Mouse (Mus musculus): Measurements from ENCODE around the gene Aff3. TPM values are rescaled to one million over a fixed set of nuclear protein-coding genes. Genes with fewer than 3 reads are reported as not detected.
A peak's percentile ranks its signal among the peaks of the same experiment; 100 is the strongest.

Gene Aff3
- polyA plus RNA-seq, 1 experiment from 2014 or later: 4.7 TPM

DNA sequence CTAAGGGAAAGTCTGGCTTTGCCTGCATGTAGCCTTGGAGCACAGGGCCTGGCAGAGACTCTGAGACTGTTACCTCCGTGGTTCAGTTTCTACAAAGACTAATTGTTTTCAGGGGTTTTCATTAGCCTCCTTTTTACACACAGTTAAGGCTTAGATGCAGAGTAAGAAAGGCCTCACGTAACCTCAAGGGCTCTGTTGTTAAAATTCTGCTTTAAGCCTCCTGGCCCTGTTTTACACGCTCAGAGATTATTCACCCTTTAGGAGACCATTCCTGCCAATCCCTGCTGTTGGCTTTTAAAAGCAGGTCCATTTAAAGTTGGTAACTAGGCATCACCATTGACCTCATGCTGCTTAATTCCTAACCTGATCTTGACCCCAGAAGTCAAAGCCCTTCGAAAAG lies 22.5 kb downstream of the Aff3 start:
- ATAC-seq (replicated peaks; ENCODE audit: low FRiP score): no peak
- H3K4me3 ChIP-seq (ENCODE audit: low read depth, low read length): no peak overlapping the region
- H3K4me2 ChIP-seq: no peak overlapping the region
- WGBS: 61% methylated on average over 4 of the region's 4 CpGs
- no peak overlapping the region for H3K9ac ChIP-seq (ENCODE audit: low read depth, low read length)
- H3K27me3 ChIP-seq (replicated peaks; ENCODE audit: control insufficient read depth, insufficient read depth, low read length): no peaks in the 10 kb centered on the region
- H3K9me3 ChIP-seq (ENCODE audit: control insufficient read depth, low read length): no peaks in the 10 kb centered on the region
- no peak overlapping the region for H3K27ac ChIP-seq (ENCODE audit: low read depth, low read length)
- DNase-seq (ENCODE audit: low spot score): no peak
- no peaks in the 10 kb centered on the region for H3K4me1 ChIP-seq (replicated peaks; ENCODE audit: control insufficient read depth, insufficient read depth, low read length)
- no peaks in the 10 kb centered on the region for H3K36me3 ChIP-seq (ENCODE audit: control insufficient read depth, insufficient read depth, low read length)

DNA sequence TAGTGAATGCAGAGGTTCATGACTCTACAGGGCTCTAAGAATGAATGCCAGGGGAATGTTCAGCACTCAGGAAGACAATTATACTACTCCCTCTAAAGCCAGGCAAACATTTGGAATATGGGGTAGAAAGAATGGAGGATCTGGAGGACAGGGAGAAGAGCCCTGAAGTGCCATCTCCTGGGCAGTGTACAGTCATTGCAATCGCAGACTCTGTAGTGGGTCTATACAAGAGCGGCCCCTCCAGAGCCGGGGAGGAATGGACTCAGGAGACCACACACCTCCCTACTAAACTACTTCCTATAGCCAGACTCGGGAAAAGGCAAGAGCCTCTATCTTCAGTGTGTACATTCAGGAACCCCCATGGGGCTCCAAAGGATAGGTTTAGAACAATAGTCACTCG lies 25.1 kb downstream of the Aff3 start:
- 69% methylated on average over 5 of the region's 5 CpGs for WGBS
- no peak overlapping the region for H3K27ac ChIP-seq (ENCODE audit: low read depth, low read length)
- H3K9me3 ChIP-seq (ENCODE audit: control insufficient read depth, low read length): no peaks in the 10 kb centered on the region
- H3K4me2 ChIP-seq: no peak overlapping the region
- no peak for DNase-seq (ENCODE audit: low spot score)
- no peak overlapping the region for H3K4me3 ChIP-seq (ENCODE audit: low read depth, low read length)
- no peak for ATAC-seq (replicated peaks; ENCODE audit: low FRiP score)
- H3K9ac ChIP-seq (ENCODE audit: low read depth, low read length): no peak overlapping the region
- no peaks in the 10 kb centered on the region for H3K27me3 ChIP-seq (replicated peaks; ENCODE audit: control insufficient read depth, insufficient read depth, low read length)
- H3K4me1 ChIP-seq (replicated peaks; ENCODE audit: control insufficient read depth, insufficient read depth, low read length): no peaks in the 10 kb centered on the region
- no peaks in the 10 kb centered on the region for H3K36me3 ChIP-seq (ENCODE audit: control insufficient read depth, insufficient read depth, low read length)

DNA sequence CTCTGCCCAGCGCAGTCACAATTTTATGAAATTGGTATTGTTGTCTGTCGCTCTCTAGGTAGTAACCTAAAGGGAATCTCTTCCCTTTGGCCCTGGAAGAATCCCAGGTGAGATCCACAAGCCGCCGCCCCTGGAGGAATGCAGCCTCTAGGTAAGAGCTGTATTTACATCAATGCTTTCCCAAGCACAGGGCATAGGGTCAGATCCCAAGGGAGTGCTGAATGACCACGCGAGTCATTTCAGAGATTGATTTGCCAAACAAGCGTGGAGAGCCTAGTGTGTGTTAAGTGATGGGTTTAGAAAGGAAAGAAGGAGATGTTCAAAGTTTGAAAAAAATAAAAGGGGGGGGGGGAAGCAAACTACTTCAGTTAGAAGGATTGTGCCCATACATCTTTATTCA lies 29.2 kb downstream of the Aff3 start:
- H3K27me3 ChIP-seq (replicated peaks; ENCODE audit: control insufficient read depth, insufficient read depth, low read length): peaks cover 11% of the 10 kb centered on the region
- WGBS: 68% methylated on average over 7 of the region's 7 CpGs
- H3K4me1 ChIP-seq (replicated peaks; ENCODE audit: control insufficient read depth, insufficient read depth, low read length): no peaks in the 10 kb centered on the region
- no peaks in the 10 kb centered on the region for H3K9me3 ChIP-seq (ENCODE audit: control insufficient read depth, low read length)
- H3K36me3 ChIP-seq (ENCODE audit: control insufficient read depth, insufficient read depth, low read length): no peaks in the 10 kb centered on the region
- DNase-seq (ENCODE audit: low spot score) (no peak), ATAC-seq (replicated peaks; ENCODE audit: low FRiP score) (no peak)
- no peak overlapping the region for H3K27ac ChIP-seq (ENCODE audit: low read depth, low read length)
- H3K4me2 ChIP-seq: no peak overlapping the region
- no peak overlapping the region for H3K4me3 ChIP-seq (ENCODE audit: low read depth, low read length)
- H3K9ac ChIP-seq (ENCODE audit: low read depth, low read length): no peak overlapping the region

DNA sequence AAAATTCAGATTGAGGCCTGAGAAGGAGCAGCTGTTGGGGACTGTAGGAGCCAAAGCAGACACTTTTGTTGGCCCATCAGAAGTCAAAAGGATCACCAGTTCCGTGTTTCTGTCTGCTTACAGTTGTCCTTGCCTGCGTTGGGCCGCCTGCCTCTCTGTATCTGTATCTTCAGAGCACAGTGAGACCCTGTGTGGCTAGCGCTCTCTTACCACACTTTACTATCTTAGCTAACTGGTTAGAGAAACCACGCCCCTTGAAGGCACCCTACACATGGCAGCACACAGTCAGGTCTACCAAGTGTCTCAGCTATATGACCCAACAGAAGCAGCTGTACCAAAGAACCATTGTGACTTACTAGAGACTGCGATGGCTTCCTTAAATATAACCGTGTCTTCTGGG lies 30.7 kb downstream of the Aff3 start:
- H3K9me3 ChIP-seq (ENCODE audit: control insufficient read depth, low read length): no peaks in the 10 kb centered on the region
- peaks cover 19% of the 10 kb centered on the region for H3K27me3 ChIP-seq (replicated peaks; ENCODE audit: control insufficient read depth, insufficient read depth, low read length)
- WGBS: 55% methylated on average over 7 of the region's 7 CpGs
- no peak overlapping the region for H3K27ac ChIP-seq (ENCODE audit: low read depth, low read length)
- no peak for DNase-seq (ENCODE audit: low spot score)
- no peaks in the 10 kb centered on the region for H3K36me3 ChIP-seq (ENCODE audit: control insufficient read depth, insufficient read depth, low read length)
- 0 out of 2 replicates have a peak, but pooled peaks have one; percentile 47 for ATAC-seq (replicated peaks; ENCODE audit: low FRiP score)
- H3K4me3 ChIP-seq (ENCODE audit: low read depth, low read length): no peak overlapping the region
- no peaks in the 10 kb centered on the region for H3K4me1 ChIP-seq (replicated peaks; ENCODE audit: control insufficient read depth, insufficient read depth, low read length)
- no peak overlapping the region for H3K9ac ChIP-seq (ENCODE audit: low read depth, low read length)
- H3K4me2 ChIP-seq: no peak overlapping the region

DNA sequence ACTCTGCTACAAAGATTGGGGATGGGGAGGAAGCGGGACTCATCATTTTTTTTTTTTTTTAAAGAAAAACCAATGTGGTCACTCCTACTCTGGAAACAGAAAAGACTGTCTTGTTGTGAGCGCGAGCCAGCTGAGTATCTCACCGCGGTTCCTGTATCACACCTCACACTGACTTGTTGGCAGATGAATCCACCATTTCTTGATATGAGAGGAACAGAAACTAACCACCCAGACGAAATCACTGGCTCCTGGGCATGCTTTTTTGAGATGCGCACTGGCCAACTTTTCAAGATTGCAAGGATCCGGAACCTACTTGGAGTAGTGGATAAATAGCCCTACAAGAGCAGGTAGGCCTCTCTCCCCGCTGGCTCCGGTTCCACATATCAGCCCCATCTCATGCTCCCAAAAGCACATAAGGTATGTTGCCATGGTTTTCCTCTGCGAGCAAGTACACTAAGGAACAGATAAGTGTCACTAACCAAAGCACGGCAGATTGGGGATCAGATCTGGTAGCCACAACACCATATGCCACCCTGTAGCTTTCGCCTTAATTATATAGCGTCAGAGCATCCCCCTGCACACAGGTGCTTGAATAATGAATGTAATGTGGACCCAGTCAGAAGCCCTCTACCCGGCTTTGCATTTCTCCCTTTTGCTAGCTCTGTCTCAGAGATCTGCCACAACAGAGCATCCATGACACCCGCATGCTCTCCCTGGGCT lies 32.1 kb downstream of the Aff3 start:
- Histone ChIP-seq H3K4me2 (no peak overlapping the region), H3K9ac (ENCODE audit: low read depth, low read length) (no peak overlapping the region), H3K36me3 (ENCODE audit: control insufficient read depth, insufficient read depth, low read length) (no peaks in the 10 kb centered on the region), H3K4me1 (replicated peaks; ENCODE audit: control insufficient read depth, insufficient read depth, low read length) (no peaks in the 10 kb centered on the region; the same call in 1 of the 2 replicates), H3K27me3 (replicated peaks; ENCODE audit: control insufficient read depth, insufficient read depth, low read length) (peaks cover 33% of the 10 kb centered on the region), H3K4me3 (ENCODE audit: low read depth, low read length) (no peak overlapping the region), H3K27ac (ENCODE audit: low read depth, low read length) (no peak overlapping the region), H3K9me3 (ENCODE audit: control insufficient read depth, low read length) (no peaks in the 10 kb centered on the region)
- ATAC-seq (replicated peaks; ENCODE audit: low FRiP score) (no peak), DNase-seq (ENCODE audit: low spot score) (no peak)
- 78% methylated on average over 16 of the region's 16 CpGs for WGBS

DNA sequence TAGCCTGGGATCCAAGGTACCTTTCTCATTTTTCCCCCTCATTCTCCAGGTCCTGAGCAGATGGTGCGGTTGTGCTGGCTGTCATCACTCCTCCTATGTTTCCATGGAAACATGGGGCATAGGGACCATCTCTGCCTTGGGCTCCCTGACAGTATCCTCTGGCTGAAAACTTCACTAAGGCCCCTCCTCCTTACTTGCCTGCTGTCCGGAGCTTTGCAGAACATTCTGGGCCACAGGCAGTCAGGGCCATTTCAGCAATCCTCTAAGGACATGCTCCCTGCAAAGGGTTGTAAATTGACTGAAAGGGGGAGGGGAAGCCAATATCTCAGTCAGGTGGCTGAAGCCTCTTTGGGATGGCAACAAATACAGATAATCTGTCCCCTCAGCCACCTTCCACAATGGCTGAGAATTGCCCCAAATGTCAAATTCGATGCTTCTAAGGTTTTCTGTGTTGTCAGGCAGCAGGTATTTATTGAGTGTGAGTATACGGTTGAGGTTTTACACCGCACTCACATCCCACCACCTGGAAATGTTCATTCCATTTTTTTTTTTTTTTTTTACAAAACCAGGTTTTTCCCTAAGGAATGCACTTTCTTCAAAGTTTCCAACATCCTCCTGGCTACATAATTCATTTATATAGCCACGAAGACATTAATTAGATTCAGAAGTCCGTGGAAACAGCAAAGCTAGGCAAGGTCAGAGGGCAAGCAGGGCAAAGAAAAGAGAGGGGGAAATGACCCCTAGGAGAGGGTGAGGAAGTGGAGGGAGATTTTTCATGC lies 33.1 kb downstream of the Aff3 start:
- WGBS: 43% methylated on average over 7 of the region's 7 CpGs
- H3K36me3 ChIP-seq (ENCODE audit: control insufficient read depth, insufficient read depth, low read length): no peaks in the 10 kb centered on the region
- H3K27me3 ChIP-seq (replicated peaks; ENCODE audit: control insufficient read depth, insufficient read depth, low read length): peaks cover 43% of the 10 kb centered on the region
- H3K9me3 ChIP-seq (ENCODE audit: control insufficient read depth, low read length): no peaks in the 10 kb centered on the region
- DNase-seq (ENCODE audit: low spot score) (no peak), ATAC-seq (replicated peaks; ENCODE audit: low FRiP score) (no peak)
- H3K4me1 ChIP-seq (replicated peaks; ENCODE audit: control insufficient read depth, insufficient read depth, low read length): peaks cover under 1% of the 10 kb centered on the region; the same call in 1 of the 2 replicates
- H3K4me2 ChIP-seq: no peak overlapping the region
- no peak overlapping the region for H3K27ac ChIP-seq (ENCODE audit: low read depth, low read length)
- H3K9ac ChIP-seq (ENCODE audit: low read depth, low read length): no peak overlapping the region
- H3K4me3 ChIP-seq (ENCODE audit: low read depth, low read length): no peak overlapping the region

DNA sequence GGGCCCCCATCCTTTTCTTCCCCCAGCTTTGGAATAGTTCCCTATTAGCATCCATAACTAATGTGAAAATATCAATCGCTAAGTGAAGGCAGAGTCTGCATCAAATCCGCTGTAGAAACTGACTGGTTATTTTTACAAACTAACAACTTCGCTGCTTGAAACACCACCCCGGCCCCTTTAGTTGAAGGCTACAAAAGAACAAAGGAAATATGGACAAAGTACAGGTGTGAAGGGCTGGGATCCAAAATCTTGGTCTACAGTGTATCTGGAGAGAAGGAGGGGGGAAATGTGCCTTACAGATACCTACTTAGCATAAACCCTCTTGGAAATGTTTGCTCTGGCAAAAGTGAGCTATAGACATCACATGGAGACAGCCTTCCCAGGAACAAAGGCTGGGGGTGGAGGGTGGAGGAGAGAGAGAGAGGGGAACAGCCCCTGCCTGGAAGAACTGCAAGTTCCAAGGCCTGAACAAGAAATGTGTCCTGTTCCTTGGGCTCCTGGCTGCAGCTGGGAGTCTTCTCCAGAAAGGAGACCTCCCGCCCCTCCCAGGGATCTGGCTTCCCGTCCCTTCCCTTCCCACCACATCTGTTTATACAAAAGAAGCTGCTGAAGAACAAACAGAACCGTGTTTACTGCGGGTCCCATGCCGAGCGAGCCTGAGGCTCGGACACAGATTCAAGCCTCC lies 35.7 kb downstream of the Aff3 start:
- 43% methylated on average over 11 of the region's 11 CpGs for WGBS
- H3K4me2 ChIP-seq: no peak overlapping the region

DNA sequence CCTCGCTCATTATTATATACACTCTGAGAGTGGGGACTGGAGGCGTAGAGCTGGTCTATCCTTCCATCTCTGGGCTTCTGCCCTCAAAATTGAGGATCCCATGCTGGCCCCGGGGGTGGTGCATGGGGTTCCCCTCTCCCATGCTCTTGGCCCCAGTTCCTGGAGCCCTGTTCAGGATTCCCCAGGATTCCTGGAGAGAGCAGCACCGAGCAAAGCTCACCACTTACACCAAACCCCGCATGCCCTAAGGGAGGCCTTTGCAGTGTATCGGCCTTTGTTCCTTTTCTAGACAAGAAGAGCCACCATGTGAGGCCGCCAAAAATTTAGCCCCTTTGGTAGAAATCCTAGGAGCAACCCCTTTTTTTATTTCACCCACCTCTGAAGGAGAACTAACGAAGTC lies 36.3 kb downstream of the Aff3 start:
- Histone ChIP-seq H3K27me3 (replicated peaks; ENCODE audit: control insufficient read depth, insufficient read depth, low read length) (peaks cover 55% of the 10 kb centered on the region), H3K36me3 (ENCODE audit: control insufficient read depth, insufficient read depth, low read length) (no peaks in the 10 kb centered on the region), H3K4me2 (no peak overlapping the region; the same call in 1 of the 2 replicates), H3K27ac (ENCODE audit: low read depth, low read length) (no peak overlapping the region), H3K4me1 (replicated peaks; ENCODE audit: control insufficient read depth, insufficient read depth, low read length) (peaks cover 3% of the 10 kb centered on the region; the same call in 1 of the 2 replicates), H3K9ac (ENCODE audit: low read depth, low read length) (no peak overlapping the region), H3K9me3 (ENCODE audit: control insufficient read depth, low read length) (no peaks in the 10 kb centered on the region), H3K4me3 (ENCODE audit: low read depth, low read length) (no peak overlapping the region)
- no peak for DNase-seq (ENCODE audit: low spot score)
- 46% methylated on average over 8 of the region's 8 CpGs for WGBS
- no peak for ATAC-seq (replicated peaks; ENCODE audit: low FRiP score)

More for the DNA sequence above, 35.7 kb downstream of the Aff3 start:
- Histone ChIP-seq H3K27ac (ENCODE audit: low read depth, low read length) (no peak overlapping the region), H3K4me3 (ENCODE audit: low read depth, low read length) (no peak overlapping the region), H3K36me3 (ENCODE audit: control insufficient read depth, insufficient read depth, low read length) (no peaks in the 10 kb centered on the region), H3K9me3 (ENCODE audit: control insufficient read depth, low read length) (no peaks in the 10 kb centered on the region), H3K9ac (ENCODE audit: low read depth, low read length) (no peak overlapping the region), H3K4me1 (replicated peaks; ENCODE audit: control insufficient read depth, insufficient read depth, low read length) (peaks cover 3% of the 10 kb centered on the region; the same call in 1 of the 2 replicates), H3K27me3 (replicated peaks; ENCODE audit: control insufficient read depth, insufficient read depth, low read length) (peaks cover 55% of the 10 kb centered on the region)
- ATAC-seq (replicated peaks; ENCODE audit: low FRiP score): no peak
- no peak for DNase-seq (ENCODE audit: low spot score)
